Mouse (Mus musculus) left cerebral cortex, postnatal 36 days (tissue): Measurements from ENCODE around the gene Olfr764-ps1. TPM values are rescaled to one million over a fixed set of nuclear protein-coding genes. Genes with fewer than 3 reads are reported as not detected.
"Not testable (repeated sequence)": the region's sequence is repeated elsewhere in the genome, so short reads cannot be mapped to it uniquely, and the experiment has no call there.

ENCODE experiments used
- DNase-seq, 2 experiments: peaks; one replicate each; pipeline ENCODE4 v3.0.0; 2021 to 2022; ENCODE audit warnings: low spot score in 2 of 2, mixed read lengths in 1 of 2
- intact Hi-C: fragments of 180-260 bp; cut with DNase I; formaldehyde crosslinking; loops from one replicate; pipeline ENCODE4 v1.15.1; 2025
- total RNA-seq, 2 experiments: library from RNA; stranded (reverse); gene quantifications; 2 replicates each; pipeline ENCODE4 v1.2.3; 2021

Olfr764-ps1 gene
- total RNA-seq: not detected

- DNase-seq: no peak
- intact Hi-C loops: no loop called here
These were observed at the start of gene Olfr764-ps1 for GRCm38 (mm10) chr10:129039796-129040195. Gene Olfr764-ps1 (minus strand): TSS chr10:129039896.

GRCm38 (mm10) chr10:129082810-129083209, 43.1 kb upstream of the Olfr764-ps1 start, which contains the start of gene Olfr767:
Gene Olfr767 (minus strand): TSS chr10:129082910.
- intact Hi-C loops, DNase-seq: not testable (repeated sequence)

- no peak for DNase-seq
- intact Hi-C loops: no loop called here
These were observed 29.2 kb upstream of the Olfr764-ps1 start, which contains the start of gene Olfr766-ps1 for GRCm38 (mm10) chr10:129068877-129069276. Gene Olfr766-ps1 (minus strand): TSS chr10:129068977.

GRCm38 (mm10) chr10:129049898-129050297, 10.2 kb upstream of the Olfr764-ps1 start, which contains the start of gene Olfr765:
Gene Olfr765 (minus strand): TSS chr10:129049998.
- intact Hi-C loops, DNase-seq: not testable (repeated sequence)

- intact Hi-C loops: no loop called here
- no peak for DNase-seq
These were observed 11.4 kb downstream of the Olfr764-ps1 start for GRCm38 (mm10) chr10:129028343-129028742.

- peak; percentile 15 to 17 for DNase-seq
- intact Hi-C loops: loop anchor here (2.0 kb wide), 1 partner anchor 1067 kb away; no protein-coding TSS in a partner anchor
These were observed 13.6 kb downstream of the Olfr764-ps1 start for GRCm38 (mm10) chr10:129026018-129026662.

- DNase-seq: no peak
- intact Hi-C loops: no loop called here
These were observed 16.4 kb downstream of the Olfr764-ps1 start for GRCm38 (mm10) chr10:129023319-129023718.

GRCm38 (mm10) chr10:129014477-129014876, 25.2 kb downstream of the Olfr764-ps1 start:
- intact Hi-C loops: no loop called here
- no peak for DNase-seq

GRCm38 (mm10) chr10:129011511-129011910, 28.2 kb downstream of the Olfr764-ps1 start:
- intact Hi-C loops: not testable (repeated sequence)

GRCm38 (mm10) chr10:129010288-129010841, 29.3 kb downstream of the Olfr764-ps1 start, which contains the start of gene Olfr763:
Gene Olfr763 (plus strand): TSS chr10:129010791.
- intact Hi-C loops: no loop called here
- DNase-seq: no peak

More at GRCm38 (mm10) chr10:129011511-129011910, 28.2 kb downstream of the Olfr764-ps1 start:
- not testable (repeated sequence) for DNase-seq

- no peak for DNase-seq
- intact Hi-C loops: no loop called here
These were observed 35.4 kb downstream of the Olfr764-ps1 start for GRCm38 (mm10) chr10:129004032-129004920.

GRCm38 (mm10) chr10:128996523-128997040, 43.1 kb downstream of the Olfr764-ps1 start:
- DNase-seq: no peak
- intact Hi-C loops: no loop called here

- intact Hi-C loops: no loop called here
- DNase-seq: no peak
These were observed 43.9 kb downstream of the Olfr764-ps1 start for GRCm38 (mm10) chr10:128995796-128996195.

- no peak for DNase-seq
- intact Hi-C loops: no loop called here
These were observed 48.7 kb downstream of the Olfr764-ps1 start for GRCm38 (mm10) chr10:128990994-128991393.

GRCm38 (mm10) chr10:128990129-128990850, 49.4 kb downstream of the Olfr764-ps1 start:
- intact Hi-C loops, DNase-seq: not testable (repeated sequence)

GRCm38 (mm10) chr10:128989131-128989530, 50.6 kb downstream of the Olfr764-ps1 start, which contains the start of gene Olfr9:
Gene Olfr9 (plus strand): TSS chr10:128989431.
- DNase-seq, intact Hi-C loops: not testable (repeated sequence)
